Mouse (Mus musculus): ENCODE results near the gene Dusp9.

GRCm38 (mm10) chrX:73619890-73620289 is 19.3 kb upstream of the Dusp9 start:
- TF ChIP-seq POLR2A (IDR thresholded peaks at IDR 0.05; ENCODE audit: control insufficient read depth, extremely low read depth, insufficient read depth, low read length, poor library complexity) (no peak), CTCF (IDR thresholded peaks at IDR 0.05; ENCODE audit: borderline replicate concordance, control insufficient read depth, extremely low read depth, insufficient read depth, low read length, poor library complexity) (no peak)
